Mouse (Mus musculus) MEL (cell line): Measurements from ENCODE around the gene Npr1. TPM values are rescaled to one million over a fixed set of nuclear protein-coding genes. Genes with fewer than 3 reads are reported as not detected.

Experiments used
- DNase-seq: peaks from one replicate; pipeline ENCODE4 v3.0.0; 2011; ENCODE audit warnings: low read depth, low spot score
- H3K27ac ChIP-seq: 2 replicates; pipeline ENCODE4 v1.5.1; 2012; ENCODE audit warnings: low read depth, mild to moderate bottlenecking, control low read depth, low read length, moderate library complexity; ENCODE audit not compliant: control insufficient read depth
- H3K27me3 ChIP-seq, 2 experiments: fragments of 150-350 bp in 1 of 2; sonication (generic) in 1 of 2; 2 replicates each; pipeline ENCODE4 v1.6.1; 2012; ENCODE audit warnings: low read length in 2 of 2, mild to moderate bottlenecking in 2 of 2, improper control_type of control experiment in 1 of 2, moderate library complexity in 1 of 2; ENCODE audit not compliant: insufficient read depth in 2 of 2, control insufficient read depth in 1 of 2
- H3K36me3 ChIP-seq, 2 experiments: 2 replicates each; pipeline ENCODE4 v1.6.1; 2012 to 2014; ENCODE audit warnings: low read length in 2 of 2, improper control_type of control experiment in 1 of 2, inconsistent platforms in 1 of 2, mild to moderate bottlenecking in 1 of 2; ENCODE audit not compliant: insufficient read depth in 2 of 2, control insufficient read depth in 1 of 2
- H3K4me1 ChIP-seq, 2 experiments: fragments of 150-350 bp in 1 of 2; sonication (generic) in 1 of 2; 2 replicates each; pipeline ENCODE4 v1.6.1; 2012; ENCODE audit warnings: low read length in 2 of 2, improper control_type of control experiment in 1 of 2, mild to moderate bottlenecking in 1 of 2; ENCODE audit not compliant: insufficient read depth in 2 of 2, control insufficient read depth in 1 of 2
- H3K4me3 ChIP-seq, 2 experiments: fragments of 150-350 bp in 1 of 2; sonication (generic) in 1 of 2; 2 replicates each; pipeline ENCODE4 v1.5.1; 2012; ENCODE audit warnings: low read depth in 2 of 2, low read length in 2 of 2, mild to moderate bottlenecking in 2 of 2, moderate library complexity in 2 of 2, control low read depth in 1 of 2, improper control_type of control experiment in 1 of 2; ENCODE audit not compliant: control insufficient read depth in 1 of 2, insufficient read depth in 1 of 2
- H3K79me2 ChIP-seq: 2 replicates; pipeline ENCODE4 v1.6.1; 2012; ENCODE audit warnings: mild to moderate bottlenecking, low read length, moderate library complexity; ENCODE audit not compliant: control insufficient read depth, poor library complexity, insufficient read depth
- H3K9ac ChIP-seq: 2 replicates; pipeline ENCODE4 v1.6.1; 2012; ENCODE audit warnings: low read depth, mild to moderate bottlenecking, control low read depth, low read length, moderate library complexity; ENCODE audit not compliant: control insufficient read depth, poor library complexity, severe bottlenecking
- H3K9me3 ChIP-seq: fragments of 150-350 bp; sonication (generic); replicated peaks from 2 replicates; pipeline ENCODE4 v1.6.1; 2012; ENCODE audit warnings: mild to moderate bottlenecking, low read length, improper control_type of control experiment, moderate library complexity; ENCODE audit not compliant: insufficient read depth
- BHLHE40 ChIP-seq: IDR thresholded peaks from 2 replicates; pipeline ENCODE4 v1.6.1; 2012; ENCODE audit warnings: low read depth, mild to moderate bottlenecking, inconsistent platforms, low read length, improper control_type of control experiment, borderline replicate concordance
- CHD1 ChIP-seq: IDR thresholded peaks from 2 replicates; pipeline ENCODE4 v1.6.1; 2012; ENCODE audit warnings: low read depth, mild to moderate bottlenecking, inconsistent platforms, low read length, improper control_type of control experiment
- CHD2 ChIP-seq: IDR thresholded peaks from 2 replicates; pipeline ENCODE4 v1.6.1; 2011; ENCODE audit warnings: low read length, improper control_type of control experiment
- CTCF ChIP-seq, 3 experiments: IDR thresholded peaks in 2 of 3; conservative IDR thresholded peaks in 1 of 3; 2 replicates each; pipeline ENCODE4 v1.5.1; 2011 to 2012; ENCODE audit warnings: low read length in 3 of 3, low read depth in 2 of 3, mild to moderate bottlenecking in 2 of 3, improper control_type of control experiment in 1 of 3, inconsistent platforms in 1 of 3, mixed read lengths in 1 of 3, moderate library complexity in 1 of 3; ENCODE audit not compliant: control insufficient read depth in 1 of 3, insufficient read depth in 1 of 3, poor library complexity in 1 of 3, severe bottlenecking in 1 of 3
- E2F4 ChIP-seq: IDR thresholded peaks from 2 replicates; pipeline ENCODE4 v1.6.1; 2011; ENCODE audit warnings: low read depth, low read length, improper control_type of control experiment, borderline replicate concordance
- EP300 ChIP-seq, 2 experiments: IDR thresholded peaks; 2 replicates each; pipeline ENCODE4 v1.6.1; 2011; ENCODE audit warnings: improper control_type of control experiment in 2 of 2, low read length in 2 of 2, low read depth in 1 of 2, mild to moderate bottlenecking in 1 of 2
- ETS1 ChIP-seq: IDR thresholded peaks from 2 replicates; pipeline ENCODE4 v1.6.1; 2012; ENCODE audit warnings: low read depth, mild to moderate bottlenecking, inconsistent platforms, low read length, improper control_type of control experiment, moderate library complexity
- GATA1 ChIP-seq: IDR thresholded peaks from 2 replicates; pipeline ENCODE4 v1.6.1; 2011; ENCODE audit warnings: low read depth, low read length, improper control_type of control experiment
- HCFC1 ChIP-seq: IDR thresholded peaks from 2 replicates; pipeline ENCODE4 v1.6.1; 2012; ENCODE audit warnings: low read depth, mild to moderate bottlenecking, inconsistent platforms, low read length, improper control_type of control experiment, moderate library complexity
- MAX ChIP-seq: IDR thresholded peaks from 2 replicates; pipeline ENCODE4 v1.6.1; 2011; ENCODE audit warnings: low read length, improper control_type of control experiment
- MEF2A ChIP-seq: IDR thresholded peaks from 2 replicates; pipeline ENCODE4 v1.6.1; 2014; ENCODE audit warnings: low read depth, mild to moderate bottlenecking, inconsistent platforms, low read length, improper control_type of control experiment; ENCODE audit not compliant: poor library complexity, insufficient replicate concordance, severe bottlenecking; ENCODE audit errors: extremely low read depth
- MXI1 ChIP-seq: IDR thresholded peaks from 2 replicates; pipeline ENCODE4 v1.6.1; 2011; ENCODE audit warnings: mild to moderate bottlenecking, low read depth, low read length, improper control_type of control experiment
- MYB ChIP-seq: IDR thresholded peaks from 2 replicates; pipeline ENCODE4 v1.6.1; 2011; ENCODE audit warnings: mild to moderate bottlenecking, low read depth, low read length, improper control_type of control experiment
- NELFE ChIP-seq: IDR thresholded peaks from 2 replicates; pipeline ENCODE4 v1.6.1; 2011; ENCODE audit warnings: low read depth, low read length, improper control_type of control experiment
- POLR2A ChIP-seq, 2 experiments: IDR thresholded peaks; 2 replicates each; pipeline ENCODE4 v1.6.1; 2011 to 2012; ENCODE audit warnings: low read length in 2 of 2, mild to moderate bottlenecking in 2 of 2, control low read depth in 1 of 2, improper control_type of control experiment in 1 of 2, low read depth in 1 of 2, moderate library complexity in 1 of 2; ENCODE audit not compliant: control insufficient read depth in 1 of 2, insufficient read depth in 1 of 2, poor library complexity in 1 of 2
- POLR2AphosphoS5 ChIP-seq: IDR thresholded peaks from 2 replicates; pipeline ENCODE4 v1.6.1; 2012; ENCODE audit warnings: low read depth, borderline replicate concordance, mild to moderate bottlenecking, inconsistent platforms, low read length, moderate library complexity, mixed read lengths
- SIN3A ChIP-seq: IDR thresholded peaks from 2 replicates; pipeline ENCODE4 v1.6.1; 2012; ENCODE audit warnings: low read length, improper control_type of control experiment, inconsistent platforms
- TBP ChIP-seq: IDR thresholded peaks from 2 replicates; pipeline ENCODE4 v1.8.0; 2011; ENCODE audit warnings: low read depth, low read length, improper control_type of control experiment
- UBTF ChIP-seq: IDR thresholded peaks from 2 replicates; pipeline ENCODE4 v1.6.1; 2012; ENCODE audit warnings: low read depth, mild to moderate bottlenecking, inconsistent platforms, low read length, improper control_type of control experiment, moderate library complexity, borderline replicate concordance; ENCODE audit not compliant: insufficient read depth
- USF2 ChIP-seq, 2 experiments: IDR thresholded peaks; 2 replicates each; pipeline ENCODE4 v1.6.1; 2011 to 2012; ENCODE audit warnings: improper control_type of control experiment in 2 of 2, low read length in 2 of 2, borderline replicate concordance in 1 of 2, inconsistent platforms in 1 of 2, low read depth in 1 of 2, mild to moderate bottlenecking in 1 of 2; ENCODE audit not compliant: insufficient read depth in 1 of 2
- ZC3H11A ChIP-seq: IDR thresholded peaks from 2 replicates; pipeline ENCODE4 v1.6.1; 2012; ENCODE audit warnings: low read depth, mild to moderate bottlenecking, inconsistent platforms, low read length, improper control_type of control experiment
- ZKSCAN1 ChIP-seq: IDR thresholded peaks from 2 replicates; pipeline ENCODE4 v1.6.1; 2012; ENCODE audit warnings: low read depth, mild to moderate bottlenecking, inconsistent platforms, low read length, improper control_type of control experiment, moderate library complexity
- ZMIZ1 ChIP-seq: IDR thresholded peaks from 2 replicates; pipeline ENCODE4 v1.6.1; 2012; ENCODE audit warnings: low read depth, mild to moderate bottlenecking, inconsistent platforms, low read length, improper control_type of control experiment, moderate library complexity
- polyA plus RNA-seq, 2 experiments: library from polyadenylated mRNA; stranded (reverse) in 1 of 2; unstranded in 1 of 2; fragments of >175 nt in 1 of 2; fragments of >200 nt in 1 of 2; gene quantifications; 2 replicates each; pipeline versions ENCODE4 v1.2.1 to v1.2.4; 2012; ENCODE audit warnings: low replicate concordance in 2 of 2, low read depth in 1 of 2; ENCODE audit not compliant: insufficient read length in 2 of 2, insufficient read depth in 1 of 2, missing spikeins in 1 of 2
- total RNA-seq: library from RNA; depleted of rRNA; stranded (reverse); fragments of 300-350 nt; gene quantifications from 2 replicates; pipeline ENCODE4 v1.2.3, GENCODE M21; 2012

Npr1 gene
- total and polyA plus RNA-seq, 3 experiments = 0.11 TPM; not detected in 2

GRCm38 (mm10) chr3:90512276-90512675 lies 46.6 kb upstream of the Npr1 start:
- peaks cover 3 to 15% of the 10 kb centered on the region in 2 experiments for H3K36me3 ChIP-seq
- H3K4me3 ChIP-seq = no peak overlapping the region
- DNase-seq = no peak
- H3K27me3 ChIP-seq = no peaks in the 10 kb centered on the region
- H3K27ac ChIP-seq = no peak overlapping the region
- no peak overlapping the region for H3K9ac ChIP-seq
- H3K79me2 ChIP-seq = peaks cover 19% of the 10 kb centered on the region
- H3K4me1 ChIP-seq = peaks cover 1 to 25% of the 10 kb centered on the region in 2 experiments; a peak in 3 of 4 replicates
- TF ChIP-seq USF2 (IDR thresholded peaks at IDR 0.05; ENCODE audit: borderline replicate concordance in 1 of 2, insufficient read depth in 1 of 2, low read depth in 1 of 2, low read length in 2 of 2) (no peak), HCFC1 (no peak), POLR2A (IDR thresholded peaks at IDR 0.05; ENCODE audit: control insufficient read depth in 1 of 2, insufficient read depth in 1 of 2, low read depth in 1 of 2, low read length in 2 of 2, poor library complexity in 1 of 2) (no peak)
- no peaks in the 10 kb centered on the region for H3K9me3 ChIP-seq

- Histone ChIP-seq H3K9me3 (no peaks in the 10 kb centered on the region), H3K9ac (peak overlapping the region; percentile 72), H3K27ac (peak overlapping the region; percentile 83), H3K36me3 (peaks cover 27 to 34% of the 10 kb centered on the region in 2 experiments), H3K27me3 (no peaks in the 10 kb centered on the region), H3K4me3 (peak overlapping the region; percentile 51 to 93), H3K4me1 (peaks cover 2 to 24% of the 10 kb centered on the region in 2 experiments; a peak in 3 of 4 replicates), H3K79me2 (peaks cover 27% of the 10 kb centered on the region)
- TF ChIP-seq UBTF (0 out of 2 replicates have a peak, but pooled peaks have one; percentile 9), ZC3H11A (no peak)
- DNase-seq = no peak
Observed at GRCm38 (mm10) chr3:90509747-90510123, 44.1 kb upstream of the Npr1 start.

- Histone ChIP-seq H3K4me3 (peak within 1 kb of the TSS; percentile 83 to 93), H3K9ac (peak within 1 kb of the TSS; percentile 96), H3K27me3 (no peaks in the 10 kb centered on the region), H3K4me1 (peaks cover 2 to 24% of the 10 kb centered on the region in 2 experiments; a peak in 3 of 4 replicates), H3K9me3 (no peaks in the 10 kb centered on the region), H3K36me3 (peaks cover 32 to 36% of the 10 kb centered on the region in 2 experiments), H3K79me2 (peaks cover 27% of the 10 kb centered on the region), H3K27ac (peak within 1 kb of the TSS; percentile 83)
- peak; percentile 100 for DNase-seq
- TF ChIP-seq CTCF (IDR thresholded peaks at IDR 0.05 in 2 of 3, conservative IDR thresholded peaks at IDR 0.05 in 1 of 3; ENCODE audit: control insufficient read depth in 1 of 3, insufficient read depth in 1 of 3, low read depth in 2 of 3, low read length in 3 of 3, poor library complexity in 1 of 3, severe bottlenecking in 1 of 3) = no peak
- TF ChIP-seq MAX = peak; percentile 90
- peak; percentile 18; the same call in 1 of the 2 replicates for TF ChIP-seq ETS1
- TF ChIP-seq MEF2A = 0 out of 2 replicates have a peak, but pooled peaks have one; percentile 41
- TF ChIP-seq MXI1 = peak; percentile 63; the same call in 1 of the 2 replicates
- TF ChIP-seq E2F4 = peak; percentile 72; the same call in 1 of the 2 replicates
- peak; percentile 96 for TF ChIP-seq ZC3H11A
- peak; percentile 81 for TF ChIP-seq SIN3A
- peak in 1 of 2 experiments; percentile 10; a peak in 1 of 4 replicates for TF ChIP-seq EP300 (IDR thresholded peaks at IDR 0.05; ENCODE audit: low read depth in 1 of 2, low read length in 2 of 2)
- no peak for TF ChIP-seq MYB
- no peak for TF ChIP-seq CHD2
- no peak; the same call in 1 of the 2 replicates for TF ChIP-seq CHD1
- TF ChIP-seq GATA1 = peak; percentile 37; the same call in 1 of the 2 replicates
- TF ChIP-seq ZKSCAN1 = no peak
- TF ChIP-seq ZMIZ1 = peak; percentile 58
- 0 out of 2 replicates have a peak, but pooled peaks have one; percentile 3 for TF ChIP-seq BHLHE40
- TF ChIP-seq NELFE = peak; percentile 86
- TF ChIP-seq TBP = peak; percentile 72
- TF ChIP-seq POLR2AphosphoS5 = no peak
Observed at GRCm38 (mm10) chr3:90508950-90509746, 43.5 kb upstream of the Npr1 start, which contains the start of gene Chtop. Gene Chtop (minus strand): TSS chr3:90509498.
